Mouse (Mus musculus) hindbrain, postnatal 0 days (tissue): ENCODE measurements around the gene Rabac1. TPM values are rescaled to one million over a fixed set of nuclear protein-coding genes. Genes with fewer than 3 reads are reported as not detected.
A peak's percentile ranks its signal among the peaks of the same experiment; 100 is the strongest.

Experiments used
- ATAC-seq: fragments of 200-750 bp; cut with Nextera tagmentation; 2 replicates; pipeline ENCODE4 v1.8.0; 2017; ENCODE audit warnings: mild to moderate bottlenecking, moderate TSS enrichment, moderate library complexity
- DNase-seq: peaks from one replicate; pipeline ENCODE4 v3.0.0-alpha.2; 2015; ENCODE audit warnings: low spot score
- H3K27ac ChIP-seq: fragments of 300-500 bp; sonication (generic); 2 replicates; pipeline ENCODE4 v1.5.1; 2014; ENCODE audit warnings: mild to moderate bottlenecking
- H3K27me3 ChIP-seq: fragments of 300-500 bp; sonication (generic); 2 replicates; pipeline ENCODE4 v1.6.1; 2014; ENCODE audit warnings: low read length, mixed read lengths; ENCODE audit not compliant: insufficient read depth
- H3K36me3 ChIP-seq: fragments of 300-500 bp; sonication (generic); 2 replicates; pipeline ENCODE4 v1.6.1; 2014; ENCODE audit warnings: low read length, mixed read lengths; ENCODE audit not compliant: insufficient read depth
- H3K4me1 ChIP-seq: fragments of 300-500 bp; sonication (generic); 2 replicates; pipeline ENCODE4 v1.6.1; 2014; ENCODE audit warnings: antibody characterized with exemption, low read length, mixed read lengths; ENCODE audit not compliant: insufficient read depth
- H3K4me2 ChIP-seq: fragments of 300-500 bp; sonication (generic); 2 replicates; pipeline ENCODE4 v1.6.1; 2014; ENCODE audit warnings: low read depth, mild to moderate bottlenecking, low read length, moderate library complexity, mixed read lengths
- H3K4me3 ChIP-seq: fragments of 300-500 bp; sonication (generic); 2 replicates; pipeline ENCODE4 v1.5.1; 2014; ENCODE audit warnings: low read length
- H3K9ac ChIP-seq: fragments of 300-500 bp; sonication (generic); replicated peaks from 2 replicates; pipeline ENCODE4 v1.6.1; 2014; ENCODE audit warnings: mild to moderate bottlenecking, low read length, moderate library complexity, mixed read lengths
- H3K9me3 ChIP-seq: fragments of 300-500 bp; sonication (generic); 2 replicates; pipeline ENCODE4 v1.6.1; 2016; ENCODE audit warnings: low read length, mixed read lengths
- CTCF ChIP-seq: IDR thresholded peaks from 2 replicates; pipeline ENCODE4 v1.5.1; 2016; ENCODE audit warnings: antibody characterized with exemption, control low read depth, low read depth
- WGBS: fragments of 180-500 bp; shearing (Covaris S2); extraction: QIAGEN DNeasy Blood & Tissue Kit; methylation state at CpG from one replicate; pipeline ENCODE4 v1.1.7; 2014; 5-methylcytosine and 5-hydroxymethylcytosine counted together
- polyA plus RNA-seq: library from polyadenylated mRNA; unstranded; fragments of >200 nt; fragmentation: Nextera tagmentation; extraction: Ambion mirVana; gene quantifications from 2 replicates; pipeline ENCODE4 v1.2.1, GENCODE M21; 2015
- total RNA-seq: library from RNA; depleted of rRNA; stranded (reverse); fragments of >200 nt; gene quantifications from 2 replicates; pipeline ENCODE4 v1.2.3, GENCODE M21; 2014

The Rabac1 gene
- total and polyA plus RNA-seq, 2 experiments from 2014 or later: 530 to 705 TPM

DNA sequence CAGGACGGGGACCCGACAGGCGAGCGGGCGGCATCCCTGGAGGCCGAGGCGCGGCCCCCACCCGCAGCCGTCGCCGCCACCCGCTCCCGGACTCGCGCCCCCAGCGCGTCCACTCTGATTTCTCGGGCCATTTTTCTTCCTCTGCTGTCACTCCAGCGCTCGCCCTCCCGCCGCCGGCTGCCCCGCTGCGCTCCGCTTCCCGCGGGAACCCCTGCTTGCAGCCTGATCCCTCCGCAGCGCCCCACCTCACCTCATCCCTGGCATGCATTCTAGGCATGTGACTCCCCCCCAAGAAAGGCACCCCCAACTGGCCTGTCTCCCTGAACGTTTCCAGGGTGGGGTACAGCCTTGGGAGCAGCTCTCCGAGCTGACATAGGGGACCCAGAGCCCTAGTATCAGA lies 17.3 kb downstream of the Rabac1 start:
- H3K27me3 ChIP-seq: peaks cover 20% of the 10 kb centered on the region
- ATAC-seq: no peak
- TF ChIP-seq CTCF: no peak
- DNase-seq: no peak
- H3K4me3 ChIP-seq: peak overlapping the region; percentile 31
- 0 out of 2 replicates have a peak, but pooled peaks cover 3% of the 10 kb centered on the region for H3K4me1 ChIP-seq
- WGBS: 2% methylated on average over 28 of the region's 33 CpGs
- no peaks in the 10 kb centered on the region for H3K9me3 ChIP-seq
- H3K36me3 ChIP-seq: no peaks in the 10 kb centered on the region
- no peak overlapping the region for H3K27ac ChIP-seq
- H3K4me2 ChIP-seq: peak overlapping the region; percentile 57
- no peak overlapping the region for H3K9ac ChIP-seq

GRCm38 (mm10) chr7:24954450-24954849 lies 18.1 kb downstream of the Rabac1 start:
- no peak overlapping the region for H3K27ac ChIP-seq
- no peak for TF ChIP-seq CTCF
- no peaks in the 10 kb centered on the region for H3K36me3 ChIP-seq
- peak overlapping the region; percentile 57 for H3K4me2 ChIP-seq
- peak; percentile 16; the same call in 1 of the 2 replicates for ATAC-seq
- peak overlapping the region; percentile 31 for H3K4me3 ChIP-seq
- WGBS: 3% methylated on average over 30 of the region's 30 CpGs
- 0 out of 2 replicates have a peak, but pooled peaks cover 3% of the 10 kb centered on the region for H3K4me1 ChIP-seq
- DNase-seq: no peak
- peaks cover 28% of the 10 kb centered on the region for H3K27me3 ChIP-seq
- H3K9me3 ChIP-seq: no peaks in the 10 kb centered on the region
- peak overlapping the region; percentile 40 for H3K9ac ChIP-seq

DNA sequence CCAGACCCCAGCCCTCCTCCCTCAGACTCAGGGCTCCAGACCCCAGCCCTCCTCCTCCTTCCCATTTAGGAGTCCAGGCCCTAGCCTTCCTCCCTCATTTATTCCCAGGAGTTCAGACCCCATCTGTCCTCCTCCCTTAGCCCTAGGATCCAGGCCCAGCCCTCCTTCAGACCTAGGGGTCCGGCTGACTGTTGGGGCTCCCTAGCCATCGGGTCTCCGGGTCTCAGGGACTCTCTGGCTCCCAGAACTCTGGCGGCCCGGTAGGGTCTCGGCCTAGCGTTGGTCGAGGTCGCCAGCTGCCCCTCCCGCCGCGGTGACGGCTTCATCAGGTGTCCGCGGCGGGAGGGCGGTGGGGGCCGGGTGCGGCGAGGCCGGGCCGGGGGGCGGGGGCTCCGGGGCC lies 18.6 kb downstream of the Rabac1 start:
- WGBS: 3% methylated on average over 24 of the region's 24 CpGs
- DNase-seq (no peak), ATAC-seq (no peak)
- Histone ChIP-seq H3K36me3 (no peaks in the 10 kb centered on the region), H3K4me3 (peak overlapping the region; percentile 31), H3K27me3 (peaks cover 29% of the 10 kb centered on the region), H3K4me1 (0 out of 2 replicates have a peak, but pooled peaks cover 3% of the 10 kb centered on the region), H3K4me2 (peak overlapping the region; percentile 57), H3K9me3 (no peaks in the 10 kb centered on the region), H3K27ac (no peak overlapping the region), H3K9ac (peak overlapping the region; percentile 40)
- TF ChIP-seq CTCF: no peak

DNA sequence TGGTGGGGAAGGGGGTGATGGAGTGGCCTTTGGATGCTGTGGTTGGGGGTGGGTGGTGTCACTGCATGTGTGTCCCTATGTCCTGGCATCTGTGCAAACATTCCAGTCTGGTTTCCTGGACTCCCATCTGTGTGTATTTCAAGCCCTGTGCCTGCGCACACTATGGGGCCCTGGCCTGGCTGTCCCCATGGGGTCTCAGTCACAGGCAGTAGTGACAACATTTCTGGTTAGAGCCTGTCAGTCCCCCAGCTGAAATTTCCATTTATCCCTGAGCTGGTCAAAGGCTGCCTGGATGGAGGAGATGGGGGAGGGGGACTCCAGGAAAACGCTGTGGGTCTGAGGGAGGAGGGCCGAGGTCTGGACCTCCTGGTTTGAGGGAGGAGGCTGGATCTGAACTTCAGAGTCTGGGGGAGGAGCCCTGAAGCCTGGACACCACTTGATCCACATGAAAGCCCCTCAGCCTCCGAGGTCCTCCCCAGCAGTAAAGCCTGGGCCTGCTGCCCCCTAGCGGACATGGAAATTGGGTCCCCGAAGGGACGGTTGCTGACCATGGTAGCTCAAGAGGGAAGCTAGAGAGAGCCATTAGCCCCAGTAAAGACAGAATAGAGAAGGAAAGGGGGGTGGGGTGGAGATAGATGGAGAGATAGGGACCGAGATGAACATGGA lies 22.5 kb downstream of the Rabac1 start:
- Histone ChIP-seq H3K36me3 (no peaks in the 10 kb centered on the region), H3K9ac (no peak overlapping the region), H3K4me1 (0 out of 2 replicates have a peak, but pooled peaks cover 3% of the 10 kb centered on the region), H3K27me3 (peaks cover 52% of the 10 kb centered on the region), H3K4me3 (no peak overlapping the region), H3K9me3 (no peaks in the 10 kb centered on the region), H3K4me2 (no peak overlapping the region), H3K27ac (no peak overlapping the region)
- peak; percentile 87 for TF ChIP-seq CTCF
- 2% methylated on average over 8 of the region's 8 CpGs for WGBS
- DNase-seq (peak; percentile 82), ATAC-seq (peak; percentile 50)

DNA sequence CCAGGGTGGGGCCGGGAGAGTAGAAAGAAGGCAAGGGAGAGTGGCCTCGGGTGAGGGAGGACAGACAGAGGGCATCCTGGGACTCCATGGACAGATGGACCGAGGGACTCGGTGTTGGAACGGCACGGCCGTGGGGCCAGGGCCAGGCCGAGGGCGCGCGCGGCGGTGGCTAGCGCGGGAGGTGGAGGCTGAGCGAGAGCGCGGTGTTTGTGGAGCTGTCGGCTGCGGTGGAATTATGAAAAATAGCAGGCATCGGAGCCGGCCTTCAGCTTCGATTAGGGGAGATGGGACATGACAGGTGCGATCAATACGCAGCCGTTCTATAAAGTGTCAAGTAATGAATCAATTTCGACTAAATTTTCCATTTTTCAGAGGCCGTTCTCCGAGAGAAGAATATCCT lies 23.8 kb downstream of the Rabac1 start:
- WGBS: 3% methylated on average over 24 of the region's 29 CpGs
- DNase-seq: peak; percentile 39
- Histone ChIP-seq H3K27ac (no peak overlapping the region), H3K9me3 (no peaks in the 10 kb centered on the region), H3K9ac (no peak overlapping the region), H3K4me3 (peak overlapping the region; percentile 15), H3K4me1 (no peaks in the 10 kb centered on the region), H3K36me3 (no peaks in the 10 kb centered on the region), H3K4me2 (peak overlapping the region; percentile 44), H3K27me3 (peaks cover 64% of the 10 kb centered on the region)
- TF ChIP-seq CTCF: no peak
- no peak for ATAC-seq

DNA sequence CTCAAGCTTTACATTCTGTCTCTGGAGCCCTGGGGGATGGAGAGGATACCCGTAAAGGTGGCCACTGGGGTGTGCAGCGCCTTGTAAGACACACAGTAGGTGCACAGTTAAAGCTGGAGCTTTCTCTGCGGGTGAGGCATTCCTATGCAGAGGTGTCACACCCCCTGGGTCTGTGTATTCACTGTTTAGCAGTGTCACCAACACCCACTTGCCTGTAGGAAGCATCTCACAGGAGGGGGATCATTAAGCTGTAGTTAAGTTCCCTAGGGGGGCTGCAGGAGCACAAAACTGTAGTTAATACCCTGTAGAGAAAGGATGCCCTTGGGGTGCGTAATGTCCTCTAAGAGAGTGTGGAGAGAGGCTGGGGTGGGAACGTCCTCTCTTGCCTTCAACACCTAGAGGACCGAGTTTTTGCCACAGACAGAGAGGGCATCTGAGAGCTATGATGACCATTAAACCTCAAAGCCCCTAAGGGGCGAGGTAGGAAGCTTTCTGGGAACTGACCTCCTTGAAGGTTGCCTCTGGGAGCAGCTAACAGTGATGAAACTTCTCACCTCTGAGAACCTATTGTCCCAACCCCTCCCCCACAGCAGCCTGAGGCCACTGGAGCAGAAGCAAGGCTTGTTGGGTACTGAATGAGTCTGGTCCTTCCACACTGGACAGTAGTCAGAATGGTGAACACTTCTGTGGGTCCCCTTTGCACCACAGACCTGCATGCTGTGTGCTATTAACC lies 25.1 kb downstream of the Rabac1 start:
- 6% methylated on average over 7 of the region's 7 CpGs for WGBS

More for the DNA sequence above, 25.1 kb downstream of the Rabac1 start:
- H3K9me3 ChIP-seq: no peaks in the 10 kb centered on the region
- H3K9ac ChIP-seq: no peak overlapping the region
- no peak for DNase-seq
- no peak overlapping the region for H3K27ac ChIP-seq
- no peaks in the 10 kb centered on the region for H3K36me3 ChIP-seq
- H3K4me1 ChIP-seq: no peaks in the 10 kb centered on the region
- H3K27me3 ChIP-seq: peaks cover 76% of the 10 kb centered on the region
- TF ChIP-seq CTCF: no peak
- no peak overlapping the region for H3K4me3 ChIP-seq
- H3K4me2 ChIP-seq: no peak overlapping the region
- no peak for ATAC-seq
